ENCODE assay signal across 12 mouse cellular contexts in genomic region chr1:192557978-192558594, GRCm38 (mm10).
DNase-seq lines count a peak whose midpoint lies in the region; ATAC-seq lines count a peak whose summit lies in the region.
"Had no signal": no experiment of that assay in that cellular context is flagged by ENCODE, and none has a peak within 500 bp of the region (broad histone marks: within the 10 kb centered on the region; RNA-seq: fewer than 3 reads in every experiment).

No protein-coding gene starts in this region.

- no peak for ATAC-seq in limb, embryonic 11.5 days (ENCODE audit: insufficient number of reproducible peaks, low FRiP score, low TSS enrichment, low read depth)
- ATAC-seq: intestine, embryonic 16.5 days had no signal

- H3K4me2 ChIP-seq in limb, embryonic 11.5 days (ENCODE audit: low read depth, severe bottlenecking), result no peak overlapping the region
- H3K4me2 ChIP-seq: heart, embryonic 11.5 days; lung, embryonic 14.5 days had no signal

- 76% methylated on average over 5 of the region's 5 CpGs for WGBS in limb, embryonic 11.5 days
- 78% methylated on average over 5 of the region's 5 CpGs for WGBS in limb, embryonic 10.5 days

- H3K27ac ChIP-seq in limb, embryonic 11.5 days (replicated peaks; ENCODE audit: low read depth, low read length), result no peak overlapping the region
- H3K27ac ChIP-seq in limb, embryonic 10.5 days, result no peak overlapping the region

- no peaks in the 10 kb centered on the region for H3K4me1 ChIP-seq in limb, embryonic 11.5 days (ENCODE audit: control insufficient read depth, insufficient read depth, low read length)
- no peaks in the 10 kb centered on the region for H3K4me1 ChIP-seq in limb, embryonic 10.5 days

- no peak overlapping the region for H3K9ac ChIP-seq in limb, embryonic 11.5 days (ENCODE audit: low read length)
- H3K9ac ChIP-seq: lung, embryonic 14.5 days had no signal

- H3K27me3 ChIP-seq in limb, embryonic 11.5 days (ENCODE audit: control insufficient read depth, insufficient read depth, low read length), result no peaks in the 10 kb centered on the region
- H3K27me3 ChIP-seq in limb, embryonic 10.5 days (ENCODE audit: low read depth, poor library complexity, severe bottlenecking), result no peaks in the 10 kb centered on the region

- H3K4me3 ChIP-seq in limb, embryonic 11.5 days (ENCODE audit: low read depth, low read length), result no peak overlapping the region
- no peak overlapping the region for H3K4me3 ChIP-seq in limb, embryonic 10.5 days

- peak; percentile 13 for DNase-seq in cerebellum, adult 18-20 months
- DNase-seq in cerebellum, adult 8-10 months, result no peak
- peak; percentile 17 for DNase-seq in limb, embryonic 11.5 days (ENCODE audit: low spot score)
- DNase-seq in limb, embryonic 10.5 days (ENCODE audit: low spot score), result no peak
- peak; percentile 10 to 38 for DNase-seq in layer of hippocampus, adult 18-20 months (ENCODE audit: low spot score in 2 of 2)
- peak; percentile 11 for DNase-seq in retina, adult 2 months (ENCODE audit: low read depth, low spot score)
- no peak for DNase-seq in B cell, adult 2 months
- DNase-seq in lung, postnatal 14 days, result no peak
- DNase-seq: adrenal gland, postnatal 10 days; lung, embryonic 14.5 days had no signal

- no peaks in the 10 kb centered on the region for H3K36me3 ChIP-seq in limb, embryonic 11.5 days (ENCODE audit: control insufficient read depth, insufficient read depth, low read length)
- no peaks in the 10 kb centered on the region for H3K36me3 ChIP-seq in limb, embryonic 10.5 days

- H3K9me3 ChIP-seq in limb, embryonic 11.5 days (ENCODE audit: control insufficient read depth, low read length), result no peaks in the 10 kb centered on the region
- no peaks in the 10 kb centered on the region for H3K9me3 ChIP-seq in limb, embryonic 10.5 days (replicated peaks)

Comparison
In these comparisons a context has a peak if more than half of its experiments do, and no peak if none do; other contexts are left out.
1. DNase-seq: peak in cerebellum, adult 18-20 months (2 of 2), limb, embryonic 11.5 days (single experiment), layer of hippocampus, adult 18-20 months (2 of 2) and retina, adult 2 months (single experiment); none in cerebellum, adult 8-10 months (single experiment), limb, embryonic 10.5 days (single experiment), B cell, adult 2 months (0 of 2) and lung, postnatal 14 days (single experiment).